Mouse (Mus musculus) layer of hippocampus, postnatal 36 days (tissue): ENCODE results near the gene Dgcr2. TPM values are rescaled to one million over a fixed set of nuclear protein-coding genes. Genes with fewer than 3 reads are reported as not detected.

ENCODE experiments used
- DNase-seq, 2 experiments: peaks; one replicate each; pipeline ENCODE4 v3.0.0; 2022
- total RNA-seq, 2 experiments: library from RNA; stranded (reverse); gene quantifications; 2 replicates each; pipeline ENCODE4 v1.2.3; 2021

The Dgcr2 gene
- 100 to 1,000 TPM; 106 to 110 TPM for total RNA-seq

GRCm38 (mm10) chr16:17898462-17898861 is at the start of gene Dgcr2, which contains the start of gene Tssk2:
TSS of gene Dgcr2 (minus strand) at chr16:17898562.
TSS of gene Tssk2 (plus strand) at chr16:17898637.
- DNase-seq, result no peak

- no peak for DNase-seq
Observed at GRCm38 (mm10) chr16:17945081-17945831, 46.9 kb upstream of the Dgcr2 start.

- DNase-seq, result no peak
Observed at GRCm38 (mm10) chr16:17943466-17943865, 45.1 kb upstream of the Dgcr2 start.

- DNase-seq, result no peak
Observed at GRCm38 (mm10) chr16:17939255-17939751, 40.9 kb upstream of the Dgcr2 start.

GRCm38 (mm10) chr16:17938821-17939220 is 40.5 kb upstream of the Dgcr2 start:
- DNase-seq, result no peak

GRCm38 (mm10) chr16:17938187-17938586 is 39.8 kb upstream of the Dgcr2 start:
- no peak for DNase-seq

GRCm38 (mm10) chr16:17936776-17937175 is 38.4 kb upstream of the Dgcr2 start:
- DNase-seq, result no peak

- DNase-seq, result no peak
Observed at GRCm38 (mm10) chr16:17934445-17934910, 36.1 kb upstream of the Dgcr2 start.

GRCm38 (mm10) chr16:17933594-17934444 is 35.5 kb upstream of the Dgcr2 start:
- no peak for DNase-seq

GRCm38 (mm10) chr16:17931906-17932460 is 33.6 kb upstream of the Dgcr2 start:
- no peak for DNase-seq

- no peak for DNase-seq
Observed at GRCm38 (mm10) chr16:17929631-17930030, 31.3 kb upstream of the Dgcr2 start.

GRCm38 (mm10) chr16:17929211-17929610 is 30.8 kb upstream of the Dgcr2 start:
- DNase-seq, result no peak

- DNase-seq, result peak; percentile 43 to 46
Observed at GRCm38 (mm10) chr16:17928627-17929104, 30.3 kb upstream of the Dgcr2 start.

- DNase-seq, result peak; percentile 81 to 83
Observed at GRCm38 (mm10) chr16:17928087-17928580, 29.8 kb upstream of the Dgcr2 start, which contains the start of gene Slc25a1. TSS of gene Slc25a1 (minus strand) at chr16:17928219.

GRCm38 (mm10) chr16:17927351-17928082 is 29.2 kb upstream of the Dgcr2 start:
- peak in 1 of 2 experiments; percentile 21 for DNase-seq

GRCm38 (mm10) chr16:17922163-17922538 is 23.8 kb upstream of the Dgcr2 start:
- DNase-seq, result no peak

- peak; percentile 94 for DNase-seq
Observed at GRCm38 (mm10) chr16:17921325-17922162, 23.2 kb upstream of the Dgcr2 start.

- no peak for DNase-seq
Observed at GRCm38 (mm10) chr16:17920586-17920985, 22.2 kb upstream of the Dgcr2 start.

- DNase-seq, result no peak
Observed at GRCm38 (mm10) chr16:17914307-17915249, 16.2 kb upstream of the Dgcr2 start, which contains the start of gene Gsc2. TSS of gene Gsc2 (minus strand) at chr16:17915059.
